Mouse (Mus musculus) lung, adult 10 weeks (tissue): ENCODE results near the gene Pacs2. TPM values are rescaled to one million over a fixed set of nuclear protein-coding genes. Genes with fewer than 3 reads are reported as not detected.

Experiments used
- polyA plus RNA-seq: library from polyadenylated mRNA; stranded (reverse); fragments of 350-450 nt; fragmentation: Illumina TruSeq; extraction: RNeasy Lipid Tissue Mini Kit (QIAGEN cat#74804); gene quantifications from one replicate; pipeline ENCODE4 v1.2.3, GENCODE M21; 2014; ENCODE audit warnings: low read depth, low replicate concordance; ENCODE audit not compliant: insufficient read depth

The Pacs2 gene
- 15.8 TPM for polyA plus RNA-seq

GRCm38 (mm10) chr12:113013604-113014558 lies at the start of gene Pacs2:
Pacs2 (plus strand) TSS chr12:113014508.

GRCm38 (mm10) chr12:112976371-112977073 lies 37.8 kb upstream of the Pacs2 start, which contains the start of gene Btbd6:
Btbd6 (plus strand) TSS chr12:112976482.

DNA sequence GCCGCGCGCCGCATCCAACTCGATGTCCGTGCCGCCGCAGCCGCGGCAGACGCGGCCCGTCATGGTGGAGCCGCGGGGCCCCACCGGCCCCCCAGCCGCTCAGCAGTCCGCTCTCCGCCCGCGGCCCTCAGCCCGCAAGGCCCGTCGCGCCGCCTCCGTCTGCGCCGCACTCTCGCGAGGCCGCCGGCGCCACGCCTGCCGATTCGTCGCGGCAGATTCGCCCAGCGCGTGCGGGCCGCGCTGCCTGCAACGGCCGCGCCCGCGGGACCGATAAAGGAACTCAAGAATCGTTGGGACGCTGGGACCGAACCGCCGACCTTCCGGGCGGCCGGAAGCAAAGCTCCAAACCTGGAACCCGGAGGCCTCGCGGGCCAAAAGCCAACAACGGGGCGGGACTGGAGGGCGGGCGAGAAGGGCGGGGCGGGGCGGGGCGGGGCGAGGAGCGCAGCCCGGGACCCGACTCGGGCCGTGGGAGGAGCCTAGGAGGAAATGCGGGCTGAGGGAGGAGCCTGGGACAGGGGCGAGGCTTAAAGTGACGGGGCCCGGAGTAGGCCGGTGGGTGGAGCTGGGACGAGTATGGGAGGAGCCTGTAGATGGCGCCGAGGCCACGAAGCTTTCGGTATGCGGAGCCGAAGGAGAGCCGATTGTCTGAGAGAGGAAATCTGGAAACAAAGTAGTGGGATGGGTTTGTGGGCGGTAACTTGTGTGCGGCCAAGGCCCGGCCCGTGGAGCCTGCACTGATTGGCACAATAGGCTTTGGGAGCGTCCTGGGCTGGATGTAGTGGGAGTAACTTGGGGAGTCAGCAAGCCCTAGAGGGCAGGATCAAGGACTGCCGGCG lies 13.8 kb upstream of the Pacs2 start, which contains the start of gene Brf1:
Gene Brf1 (minus strand): TSS at position 411 of the 839 bp plus-strand sequence.

DNA sequence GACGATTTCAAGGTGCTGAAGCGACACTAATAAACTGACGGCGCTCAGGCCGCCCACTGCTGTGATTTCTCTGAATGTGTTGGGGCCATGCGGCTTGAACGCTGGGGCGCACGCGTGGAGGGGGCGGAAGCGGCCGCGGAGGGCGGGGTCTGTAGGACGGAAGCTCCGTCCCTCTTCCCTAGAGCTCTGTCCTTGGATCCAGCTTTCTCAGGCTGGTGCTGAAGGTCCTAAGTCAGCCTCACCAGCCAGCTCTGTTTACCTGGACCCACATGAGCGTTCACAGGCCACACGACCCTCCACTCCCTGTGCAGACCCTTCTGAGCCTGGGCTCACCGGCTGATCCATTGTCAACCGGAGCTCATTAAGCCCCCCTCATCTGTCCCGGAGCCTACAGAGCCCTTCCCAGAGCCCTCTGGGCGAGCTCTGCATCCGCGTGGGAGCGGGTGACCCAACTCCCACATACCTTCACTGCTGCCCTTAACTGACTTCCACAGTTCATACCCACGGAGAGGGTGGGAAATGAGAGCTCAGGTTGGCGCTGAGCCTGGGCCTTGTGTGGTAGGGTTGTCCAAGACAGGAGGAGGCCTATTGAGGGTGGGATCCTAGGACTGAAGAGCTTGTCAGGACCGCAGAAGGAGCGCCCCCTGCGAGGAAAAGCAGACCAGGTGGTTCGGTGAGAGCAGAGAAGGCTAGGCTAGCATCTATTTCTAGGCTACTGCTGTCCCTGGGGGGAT lies 60.2 kb downstream of the Pacs2 start, which contains the start of gene Tex22:
Gene Tex22 (plus strand): TSS at position 174 of the 734 bp plus-strand sequence.

GRCm38 (mm10) chr12:113097749-113098281 lies 83.5 kb downstream of the Pacs2 start, which contains the start of gene Mta1:
Mta1 (plus strand) TSS chr12:113098278.

Other genes starting within 250 kb of the Pacs2 start
- gene Ahnak2, start 211.9 kb upstream of the Pacs2 start, polyA plus RNA-seq = 4.5 TPM
- gene Clba1, start 205.6 kb upstream of the Pacs2 start, polyA plus RNA-seq = 9.5 TPM
- gene Cdca4, start 185.1 kb upstream of the Pacs2 start, polyA plus RNA-seq = 13.5 TPM
- gene Gpr132, start 146.3 kb upstream of the Pacs2 start, polyA plus RNA-seq = 4.4 TPM
- gene Jag2, start 84.7 kb upstream of the Pacs2 start, polyA plus RNA-seq = 7.1 TPM
- 42.2 TPM for gene Nudt14, start 72.4 kb upstream of the Pacs2 start, polyA plus RNA-seq
- gene Btbd6, start 38.0 kb upstream of the Pacs2 start, polyA plus RNA-seq = 12.4 TPM
- gene Brf1, start 13.8 kb upstream of the Pacs2 start, polyA plus RNA-seq = 17.6 TPM
- not detected for gene Tex22, start 60.0 kb downstream of the Pacs2 start, polyA plus RNA-seq
- gene Mta1, start 83.8 kb downstream of the Pacs2 start, polyA plus RNA-seq = 19.6 TPM
- 636 TPM for gene Crip2, start 125.7 kb downstream of the Pacs2 start, polyA plus RNA-seq
- 1,078 TPM for gene Crip1, start 131.8 kb downstream of the Pacs2 start, polyA plus RNA-seq
- gene Tedc1, start 141.9 kb downstream of the Pacs2 start, polyA plus RNA-seq = 0.53 TPM
- gene Tmem121, start 171.4 kb downstream of the Pacs2 start, polyA plus RNA-seq = not detected